Mouse (Mus musculus) heart, embryonic 14.5 days (tissue): ENCODE results near the gene Nr5a2. TPM values are rescaled to one million over a fixed set of nuclear protein-coding genes. Genes with fewer than 3 reads are reported as not detected.

Source experiments
- ATAC-seq: fragments of 200-750 bp; cut with Nextera tagmentation; 2 replicates; pipeline ENCODE4 v1.8.0; 2017; ENCODE audit warnings: low read depth, moderate TSS enrichment; ENCODE audit not compliant: insufficient number of reproducible peaks, insufficient read depth, low FRiP score
- H3K27ac ChIP-seq, 2 experiments: fragments of 200-500 bp in 1 of 2; fragments of 300-500 bp in 1 of 2; sonication (generic) in 1 of 2; replicated peaks in 1 of 2; 2 replicates each; pipeline ENCODE4 v1.5.1; 2012 to 2014; ENCODE audit warnings: low read depth in 2 of 2, low read length in 2 of 2, control low read depth in 1 of 2, mild to moderate bottlenecking in 1 of 2, mixed read lengths in 1 of 2; ENCODE audit not compliant: control insufficient read depth in 1 of 2, insufficient read depth in 1 of 2
- H3K27me3 ChIP-seq: fragments of 300-500 bp; sonication (generic); 2 replicates; pipeline ENCODE4 v1.6.1; 2014; ENCODE audit warnings: mild to moderate bottlenecking, low read length, control low read depth; ENCODE audit not compliant: control insufficient read depth, insufficient read depth
- H3K36me3 ChIP-seq: fragments of 300-500 bp; sonication (generic); 2 replicates; pipeline ENCODE4 v1.6.1; 2014; ENCODE audit warnings: mild to moderate bottlenecking, control low read depth, low read length, mixed read lengths; ENCODE audit not compliant: control insufficient read depth, insufficient read depth
- H3K4me1 ChIP-seq, 2 experiments: fragments of 200-500 bp in 1 of 2; fragments of 300-500 bp in 1 of 2; sonication (generic) in 1 of 2; 2 replicates each; pipeline ENCODE4 v1.6.1; 2012 to 2014; ENCODE audit warnings: low read length in 2 of 2, control low read depth in 1 of 2, mixed read lengths in 1 of 2; ENCODE audit not compliant: control insufficient read depth in 2 of 2, insufficient read depth in 2 of 2
- H3K4me2 ChIP-seq: fragments of 300-500 bp; sonication (generic); 2 replicates; pipeline ENCODE4 v1.6.1; 2014; ENCODE audit warnings: mild to moderate bottlenecking, low read length
- H3K4me3 ChIP-seq, 2 experiments: fragments of 200-500 bp in 1 of 2; fragments of 300-500 bp in 1 of 2; sonication (generic) in 1 of 2; 2 replicates each; pipeline ENCODE4 v1.5.1; 2012 to 2014; ENCODE audit warnings: low read length in 2 of 2, mild to moderate bottlenecking in 2 of 2, control low read depth in 1 of 2, low read depth in 1 of 2, moderate library complexity in 1 of 2; ENCODE audit not compliant: control insufficient read depth in 1 of 2, insufficient read depth in 1 of 2
- H3K9ac ChIP-seq: fragments of 300-500 bp; sonication (generic); 2 replicates; pipeline ENCODE4 v1.6.1; 2014; ENCODE audit warnings: mild to moderate bottlenecking, low read length
- H3K9me3 ChIP-seq: fragments of 300-500 bp; sonication (generic); 2 replicates; pipeline ENCODE4 v1.6.1; 2016; ENCODE audit warnings: low read length, control low read depth; ENCODE audit not compliant: control insufficient read depth
- WGBS: fragments of 180-500 bp; shearing (Covaris S2); extraction: QIAGEN DNeasy Blood & Tissue Kit; methylation state at CpG from one replicate; pipeline ENCODE4 v1.1.7; 2014; 5-methylcytosine and 5-hydroxymethylcytosine counted together
- polyA plus RNA-seq: library from polyadenylated mRNA; unstranded; fragments of >200 nt; fragmentation: Nextera tagmentation; extraction: Ambion mirVana; gene quantifications from 2 replicates; pipeline ENCODE4 v1.2.1, GENCODE M21; 2014

Nr5a2 gene
- polyA plus RNA-seq, 1 experiment from 2014 or later: 0.38 TPM

- no peak overlapping the region for H3K4me3 ChIP-seq
- no peak overlapping the region for H3K4me2 ChIP-seq
- H3K9ac ChIP-seq: no peak overlapping the region
- H3K9me3 ChIP-seq: no peaks in the 10 kb centered on the region
- H3K4me1 ChIP-seq: no peaks in the 10 kb centered on the region
- WGBS: 23% methylated on average over 5 of the region's 6 CpGs
- H3K27ac ChIP-seq: no peak overlapping the region
- no peaks in the 10 kb centered on the region for H3K27me3 ChIP-seq
- H3K36me3 ChIP-seq: no peaks in the 10 kb centered on the region
- no peak for ATAC-seq
Measured at GRCm38 (mm10) chr1:136886678-136887077, 73.6 kb downstream of the Nr5a2 start.

- ATAC-seq: no peak
- Histone ChIP-seq H3K27me3 (no peaks in the 10 kb centered on the region), H3K9me3 (no peaks in the 10 kb centered on the region), H3K9ac (no peak overlapping the region), H3K4me1 (no peaks in the 10 kb centered on the region), H3K36me3 (no peaks in the 10 kb centered on the region), H3K4me3 (no peak overlapping the region), H3K4me2 (no peak overlapping the region), H3K27ac (no peak overlapping the region)
- 90% methylated on average over 13 of the region's 13 CpGs for WGBS
Measured at GRCm38 (mm10) chr1:136883458-136884174, 76.6 kb downstream of the Nr5a2 start.

GRCm38 (mm10) chr1:136880260-136880659 lies 80.0 kb downstream of the Nr5a2 start:
- no peaks in the 10 kb centered on the region for H3K27me3 ChIP-seq
- no peak overlapping the region for H3K4me2 ChIP-seq
- H3K9me3 ChIP-seq: no peaks in the 10 kb centered on the region
- H3K36me3 ChIP-seq: no peaks in the 10 kb centered on the region
- no peak overlapping the region for H3K9ac ChIP-seq
- H3K4me1 ChIP-seq: no peaks in the 10 kb centered on the region
- no peak for ATAC-seq
- no peak overlapping the region for H3K4me3 ChIP-seq
- WGBS: 83% methylated on average over 8 of the region's 8 CpGs
- no peak overlapping the region for H3K27ac ChIP-seq

GRCm38 (mm10) chr1:136875006-136875405 lies 85.2 kb downstream of the Nr5a2 start:
- 79% methylated on average over 3 of the region's 3 CpGs for WGBS
- Histone ChIP-seq H3K4me2 (no peak overlapping the region), H3K36me3 (no peaks in the 10 kb centered on the region), H3K27ac (no peak overlapping the region), H3K9ac (no peak overlapping the region), H3K9me3 (no peaks in the 10 kb centered on the region), H3K4me1 (peaks cover under 1 to 1% of the 10 kb centered on the region in 2 experiments; a peak in 1 of 4 replicates), H3K4me3 (no peak overlapping the region), H3K27me3 (no peaks in the 10 kb centered on the region)
- ATAC-seq: no peak

GRCm38 (mm10) chr1:136868955-136869354 lies 91.3 kb downstream of the Nr5a2 start:
- Histone ChIP-seq H3K27me3 (no peaks in the 10 kb centered on the region), H3K9ac (no peak overlapping the region), H3K4me1 (peaks cover 8 to 17% of the 10 kb centered on the region in 2 experiments), H3K27ac (peak overlapping the region; percentile 41 to 45), H3K9me3 (no peaks in the 10 kb centered on the region), H3K36me3 (no peaks in the 10 kb centered on the region), H3K4me3 (no peak overlapping the region), H3K4me2 (peak overlapping the region; percentile 37)
- 12% methylated on average over 6 of the region's 6 CpGs for whole genome bisulfite sequencing
- no peak for ATAC-seq

GRCm38 (mm10) chr1:136868285-136868684 lies 92.0 kb downstream of the Nr5a2 start:
- H3K9me3 ChIP-seq: no peaks in the 10 kb centered on the region
- H3K27me3 ChIP-seq: no peaks in the 10 kb centered on the region
- WGBS: 73% methylated on average over 5 of the region's 5 CpGs
- H3K4me2 ChIP-seq: peak overlapping the region; percentile 37; the same call in 1 of the 2 replicates
- H3K27ac ChIP-seq: no peak overlapping the region; a peak in 1 of 4 replicates
- H3K36me3 ChIP-seq: no peaks in the 10 kb centered on the region
- no peak overlapping the region for H3K9ac ChIP-seq
- no peak overlapping the region for H3K4me3 ChIP-seq
- H3K4me1 ChIP-seq: peaks cover 8 to 20% of the 10 kb centered on the region in 2 experiments
- no peak for ATAC-seq

GRCm38 (mm10) chr1:136866481-136867092 lies 93.7 kb downstream of the Nr5a2 start:
- H3K27ac ChIP-seq: no peak overlapping the region
- no peaks in the 10 kb centered on the region for H3K36me3 ChIP-seq
- peaks cover 8 to 20% of the 10 kb centered on the region in 2 experiments for H3K4me1 ChIP-seq
- H3K4me3 ChIP-seq: no peak overlapping the region
- no peak overlapping the region for H3K9ac ChIP-seq
- ATAC-seq: no peak
- WGBS: 70% methylated on average over 9 of the region's 9 CpGs
- no peak overlapping the region for H3K4me2 ChIP-seq
- no peaks in the 10 kb centered on the region for H3K27me3 ChIP-seq
- H3K9me3 ChIP-seq: no peaks in the 10 kb centered on the region
